Mouse (Mus musculus) heart, embryonic 12.5 days (tissue): Measurements from ENCODE around the gene Atp6v0a2. TPM values are rescaled to one million over a fixed set of nuclear protein-coding genes. Genes with fewer than 3 reads are reported as not detected.
"Not testable (repeated sequence)": the region's sequence is repeated elsewhere in the genome, so short reads cannot be mapped to it uniquely, and the experiment has no call there.

ENCODE experiments used
- ATAC-seq: fragments of 200-750 bp; cut with Nextera tagmentation; 2 replicates; pipeline ENCODE4 v1.8.0; 2017; ENCODE audit warnings: moderate TSS enrichment, moderate library complexity; ENCODE audit not compliant: insufficient number of reproducible peaks, low FRiP score
- H3K27ac ChIP-seq: fragments of 300-500 bp; sonication (generic); 2 replicates; pipeline ENCODE4 v1.5.1; 2016; ENCODE audit warnings: mild to moderate bottlenecking, moderate library complexity; ENCODE audit not compliant: poor library complexity, severe bottlenecking
- H3K27me3 ChIP-seq: fragments of 300-500 bp; sonication (generic); replicated peaks from 2 replicates; pipeline ENCODE4 v1.6.1; 2016; ENCODE audit warnings: mild to moderate bottlenecking, moderate library complexity
- H3K36me3 ChIP-seq: fragments of 300-500 bp; sonication (generic); 2 replicates; pipeline ENCODE4 v1.6.1; 2016; ENCODE audit warnings: mild to moderate bottlenecking, moderate library complexity
- H3K4me1 ChIP-seq: fragments of 300-500 bp; sonication (generic); replicated peaks from 2 replicates; pipeline ENCODE4 v1.6.1; 2016; ENCODE audit warnings: mild to moderate bottlenecking
- H3K4me2 ChIP-seq: fragments of 300-500 bp; sonication (generic); 2 replicates; pipeline ENCODE4 v1.6.1; 2016; ENCODE audit warnings: mild to moderate bottlenecking, moderate library complexity
- H3K4me3 ChIP-seq: fragments of 300-500 bp; sonication (generic); 2 replicates; pipeline ENCODE4 v1.5.1; 2016; ENCODE audit warnings: mild to moderate bottlenecking
- H3K9ac ChIP-seq: fragments of 300-500 bp; sonication (generic); 2 replicates; pipeline ENCODE4 v1.6.1; 2016; ENCODE audit warnings: mild to moderate bottlenecking, moderate library complexity
- H3K9me3 ChIP-seq: fragments of 300-500 bp; sonication (generic); replicated peaks from 2 replicates; pipeline ENCODE4 v1.6.1; 2016; ENCODE audit warnings: mild to moderate bottlenecking, moderate library complexity
- WGBS: fragments of 180-500 bp; shearing (Covaris S2); methylation state at CpG from one replicate; pipeline ENCODE4 v1.1.7; 2016; 5-methylcytosine and 5-hydroxymethylcytosine counted together
- polyA plus RNA-seq: library from polyadenylated mRNA; unstranded; fragments of >200 nt; fragmentation: Nextera tagmentation; extraction: Ambion mirVana; gene quantifications from 2 replicates; pipeline ENCODE4 v1.2.1, GENCODE M21; 2016

Gene Atp6v0a2
- polyA plus RNA-seq, 1 experiment from 2014 or later = 41.0 TPM

- Histone ChIP-seq H3K4me3 (no peak overlapping the region), H3K36me3 (peaks cover 11% of the 10 kb centered on the region; the same call in 1 of the 2 replicates), H3K9me3 (no peaks in the 10 kb centered on the region), H3K4me2 (no peak overlapping the region), H3K27ac (no peak overlapping the region), H3K4me1 (no peaks in the 10 kb centered on the region), H3K9ac (no peak overlapping the region), H3K27me3 (no peaks in the 10 kb centered on the region)
- WGBS = 73% methylated on average over 11 of the region's 11 CpGs
- peak; percentile 18; the same call in 1 of the 2 replicates for ATAC-seq
These were observed 13.7 kb upstream of the Atp6v0a2 start for GRCm38 (mm10) chr5:124614709-124615108.

DNA sequence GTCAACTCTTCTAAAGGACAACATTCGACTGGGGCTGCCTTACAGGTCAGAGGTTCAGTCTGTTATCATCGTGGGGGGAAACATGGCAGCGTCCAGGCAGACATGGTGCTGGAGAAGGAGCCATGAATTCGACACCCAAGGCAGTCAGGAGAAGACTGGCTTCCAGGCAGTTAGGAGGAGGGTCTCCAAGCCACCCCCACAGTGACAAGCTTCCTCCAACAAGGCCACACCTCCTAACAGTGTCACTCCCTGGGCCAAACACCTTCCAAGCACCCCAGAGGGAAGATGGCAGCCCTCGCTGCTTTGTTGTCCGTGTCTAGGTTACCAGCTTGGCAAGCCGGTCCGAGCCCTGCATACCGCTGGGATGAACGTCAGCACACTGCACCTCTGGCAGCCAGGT lies 9.7 kb upstream of the Atp6v0a2 start:
- Histone ChIP-seq H3K4me3 (no peak overlapping the region), H3K4me1 (no peaks in the 10 kb centered on the region), H3K9me3 (no peaks in the 10 kb centered on the region), H3K9ac (no peak overlapping the region; the same call in 1 of the 2 replicates), H3K27me3 (no peaks in the 10 kb centered on the region), H3K4me2 (no peak overlapping the region), H3K27ac (no peak overlapping the region), H3K36me3 (peaks cover 3% of the 10 kb centered on the region; the same call in 1 of the 2 replicates)
- ATAC-seq = no peak
- WGBS = 71% methylated on average over 10 of the region's 10 CpGs

GRCm38 (mm10) chr5:124621362-124621761 lies 7.0 kb upstream of the Atp6v0a2 start:
- WGBS = 75% methylated on average over 13 of the region's 13 CpGs
- H3K4me3 ChIP-seq = no peak overlapping the region
- no peak for ATAC-seq
- H3K9me3 ChIP-seq = no peaks in the 10 kb centered on the region
- no peak overlapping the region for H3K27ac ChIP-seq
- no peaks in the 10 kb centered on the region for H3K4me1 ChIP-seq
- no peaks in the 10 kb centered on the region for H3K27me3 ChIP-seq
- H3K9ac ChIP-seq = no peak overlapping the region
- no peak overlapping the region for H3K4me2 ChIP-seq
- peaks cover 3% of the 10 kb centered on the region; the same call in 1 of the 2 replicates for H3K36me3 ChIP-seq

GRCm38 (mm10) chr5:124622890-124623289 lies 5.5 kb upstream of the Atp6v0a2 start:
- no peak for ATAC-seq
- 78% methylated on average over 15 of the region's 15 CpGs for WGBS
- Histone ChIP-seq H3K9ac (no peak overlapping the region), H3K4me1 (peaks cover 1% of the 10 kb centered on the region), H3K4me2 (no peak overlapping the region), H3K36me3 (peaks cover 3% of the 10 kb centered on the region; the same call in 1 of the 2 replicates), H3K9me3 (no peaks in the 10 kb centered on the region), H3K27ac (no peak overlapping the region), H3K27me3 (no peaks in the 10 kb centered on the region), H3K4me3 (no peak overlapping the region)

DNA sequence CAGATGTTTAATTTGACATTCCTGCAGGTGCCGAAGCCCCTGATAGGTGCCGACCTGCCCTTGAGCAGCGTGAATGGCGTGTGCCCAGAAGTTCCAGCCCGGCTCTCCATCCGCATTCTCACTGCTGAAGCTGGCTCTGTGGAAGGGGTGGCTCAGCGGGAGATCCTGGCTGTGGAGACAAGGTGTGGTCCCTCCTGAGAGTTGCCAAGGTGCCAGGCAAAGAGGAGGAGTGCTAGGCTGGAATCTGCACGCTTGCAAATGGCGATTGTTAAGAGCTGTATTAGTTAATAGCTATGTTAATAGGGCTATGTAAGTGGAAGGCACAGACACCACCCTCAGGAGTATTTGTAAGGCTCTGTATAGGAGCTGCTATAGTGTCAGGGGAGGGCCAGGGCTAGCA lies 4.1 kb upstream of the Atp6v0a2 start:
- H3K9me3 ChIP-seq = no peaks in the 10 kb centered on the region
- H3K4me3 ChIP-seq = no peak overlapping the region
- H3K4me1 ChIP-seq = peaks cover 6% of the 10 kb centered on the region
- no peaks in the 10 kb centered on the region for H3K27me3 ChIP-seq
- no peak overlapping the region for H3K4me2 ChIP-seq
- WGBS = 85% methylated on average over 9 of the region's 9 CpGs
- no peaks in the 10 kb centered on the region for H3K36me3 ChIP-seq
- ATAC-seq = no peak
- no peak overlapping the region for H3K27ac ChIP-seq
- H3K9ac ChIP-seq = no peak overlapping the region

GRCm38 (mm10) chr5:124629641-124630040 lies 1.3 kb downstream of the Atp6v0a2 start:
- WGBS = 16% methylated on average over 11 of the region's 11 CpGs

GRCm38 (mm10) chr5:124631685-124632084 lies 3.3 kb downstream of the Atp6v0a2 start:
- Histone ChIP-seq H3K36me3 (peaks cover 42% of the 10 kb centered on the region), H3K4me3 (no peak overlapping the region), H3K27me3 (no peaks in the 10 kb centered on the region), H3K9ac (0 out of 2 replicates have a peak overlapping the region, but pooled peaks have one; percentile 25), H3K27ac (no peak overlapping the region), H3K9me3 (no peaks in the 10 kb centered on the region), H3K4me1 (peaks cover 18% of the 10 kb centered on the region), H3K4me2 (no peak overlapping the region)
- ATAC-seq = no peak
- 91% methylated on average over 11 of the region's 11 CpGs for WGBS

More at GRCm38 (mm10) chr5:124629641-124630040, 1.3 kb downstream of the Atp6v0a2 start:
- ATAC-seq = no peak
- H3K4me2 ChIP-seq = peak overlapping the region; percentile 88
- H3K4me1 ChIP-seq = peaks cover 18% of the 10 kb centered on the region
- H3K9ac ChIP-seq = peak overlapping the region; percentile 95
- peaks cover 23% of the 10 kb centered on the region for H3K36me3 ChIP-seq
- H3K27me3 ChIP-seq = no peaks in the 10 kb centered on the region
- H3K27ac ChIP-seq = no peak overlapping the region
- no peaks in the 10 kb centered on the region for H3K9me3 ChIP-seq
- H3K4me3 ChIP-seq = peak overlapping the region; percentile 94

GRCm38 (mm10) chr5:124632461-124632860 lies 4.1 kb downstream of the Atp6v0a2 start:
- ATAC-seq = no peak
- H3K4me2 ChIP-seq = no peak overlapping the region
- no peaks in the 10 kb centered on the region for H3K27me3 ChIP-seq
- peaks cover 50% of the 10 kb centered on the region for H3K36me3 ChIP-seq
- no peak overlapping the region for H3K27ac ChIP-seq
- no peak overlapping the region for H3K9ac ChIP-seq
- no peaks in the 10 kb centered on the region for H3K9me3 ChIP-seq
- no peak overlapping the region for H3K4me3 ChIP-seq
- 56% methylated on average over 5 of the region's 5 CpGs for WGBS
- peaks cover 18% of the 10 kb centered on the region for H3K4me1 ChIP-seq

DNA sequence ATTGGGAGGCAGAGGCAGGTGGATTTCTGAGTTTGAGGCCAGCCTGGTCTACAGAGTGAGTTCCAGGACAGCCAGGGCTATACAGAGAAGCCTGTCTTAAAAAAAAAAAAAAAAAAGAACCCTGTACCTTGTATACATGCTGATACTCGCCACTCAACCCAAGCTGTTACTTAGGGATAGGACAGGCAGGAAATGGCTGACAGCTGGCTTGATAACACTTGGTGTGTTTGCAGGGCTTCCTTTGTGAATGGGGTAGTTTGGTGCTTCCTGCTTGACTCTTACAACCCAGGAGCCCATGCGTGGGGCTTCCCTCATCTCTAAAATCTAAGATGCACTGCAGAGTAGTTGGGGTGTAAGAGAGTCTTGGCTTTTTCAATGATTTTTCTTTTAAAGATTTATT lies 5.0 kb downstream of the Atp6v0a2 start:
- 49% methylated on average over 2 of the region's 2 CpGs for WGBS
- peaks cover 59% of the 10 kb centered on the region for H3K36me3 ChIP-seq

DNA sequence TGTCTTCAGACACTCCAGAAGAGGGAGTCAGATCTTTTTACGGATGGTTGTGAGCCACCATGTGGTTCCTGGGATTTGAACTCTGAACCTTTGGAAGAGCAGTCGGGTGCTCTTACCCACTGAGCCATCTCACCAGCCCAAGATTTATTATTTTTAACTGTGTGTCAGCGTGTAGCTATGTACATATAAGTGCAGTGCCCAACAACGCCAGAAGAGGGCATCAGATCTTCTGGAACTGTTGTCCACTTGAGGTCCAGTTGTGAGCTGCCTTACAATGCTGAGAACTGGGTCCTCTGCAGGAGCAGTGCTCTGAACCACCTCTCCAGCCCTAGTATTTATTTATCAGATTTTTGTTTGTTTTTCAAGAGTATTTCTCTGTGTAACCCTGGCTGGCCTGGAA lies 6.7 kb downstream of the Atp6v0a2 start:
- H3K9me3 ChIP-seq, ATAC-seq, H3K4me2 ChIP-seq, H3K4me1 ChIP-seq, H3K4me3 ChIP-seq, H3K27ac ChIP-seq, H3K27me3 ChIP-seq, H3K9ac ChIP-seq: not testable (repeated sequence)
- peaks cover 75% of the 10 kb centered on the region for H3K36me3 ChIP-seq
- WGBS = 85% methylated on average over 4 of the region's 4 CpGs

More for the DNA sequence above, 5.0 kb downstream of the Atp6v0a2 start:
- H3K4me1 ChIP-seq = peaks cover 12% of the 10 kb centered on the region
- ATAC-seq = no peak
- H3K9me3 ChIP-seq = no peaks in the 10 kb centered on the region
- H3K27ac ChIP-seq = no peak overlapping the region
- H3K27me3 ChIP-seq = no peaks in the 10 kb centered on the region
- H3K4me3 ChIP-seq = no peak overlapping the region
- H3K4me2 ChIP-seq = no peak overlapping the region
- no peak overlapping the region for H3K9ac ChIP-seq

GRCm38 (mm10) chr5:124636139-124636538 lies 7.8 kb downstream of the Atp6v0a2 start:
- no peak for ATAC-seq
- Histone ChIP-seq H3K4me1 (no peaks in the 10 kb centered on the region), H3K9ac (no peak overlapping the region), H3K9me3 (no peaks in the 10 kb centered on the region), H3K4me3 (no peak overlapping the region), H3K27me3 (no peaks in the 10 kb centered on the region), H3K4me2 (no peak overlapping the region), H3K27ac (no peak overlapping the region), H3K36me3 (peaks cover 81% of the 10 kb centered on the region)
- WGBS = 94% methylated on average over 3 of the region's 3 CpGs

GRCm38 (mm10) chr5:124636694-124637093 lies 8.3 kb downstream of the Atp6v0a2 start:
- no peak for ATAC-seq
- no peak overlapping the region for H3K27ac ChIP-seq
- H3K4me2 ChIP-seq = no peak overlapping the region
- H3K36me3 ChIP-seq = peaks cover 86% of the 10 kb centered on the region
- H3K4me1 ChIP-seq = no peaks in the 10 kb centered on the region
- WGBS = 92% methylated on average over 4 of the region's 4 CpGs
- no peaks in the 10 kb centered on the region for H3K27me3 ChIP-seq
- H3K4me3 ChIP-seq = no peak overlapping the region
- no peaks in the 10 kb centered on the region for H3K9me3 ChIP-seq
- H3K9ac ChIP-seq = no peak overlapping the region
